Mouse (Mus musculus) granulocyte monocyte progenitor cell, adult 5-6 weeks (primary cell): Measurements from ENCODE around the gene Otud5. TPM values are rescaled to one million over a fixed set of nuclear protein-coding genes. Genes with fewer than 3 reads are reported as not detected.
"Not testable (repeated sequence)": the region's sequence is repeated elsewhere in the genome, so short reads cannot be mapped to it uniquely, and the experiment has no call there.

ENCODE experiments used
- ATAC-seq: replicated peaks from 2 replicates; pipeline ENCODE4 v1.8.0; 2016; ENCODE audit warnings: mild to moderate bottlenecking, moderate TSS enrichment, inconsistent platforms; ENCODE audit not compliant: poor library complexity, severe bottlenecking
- total RNA-seq, 2 experiments: library from RNA; stranded (forward) in 1 of 2; stranded (reverse) in 1 of 2; fragments of 200-712, 200-1000 nt in 1 of 2; fragments of >200 nt in 1 of 2; fragmentation: Nextera tagmentation in 1 of 2; gene quantifications; 2 replicates each; pipeline ENCODE4 v1.2.3; 2014 to 2017

Gene Otud5
- total RNA-seq (2014; fragmentation: Nextera tagmentation) (44.0 and 47.5 TPM in 2 replicates), total RNA-seq (2017) (56.4 and 57.4 TPM in 2 replicates)

- peak; percentile 79 for ATAC-seq
Observed at GRCm38 (mm10) chrX:7841163-7842162, at the start of gene Otud5. Gene Otud5 (plus strand): TSS chrX:7841364.

- 0 out of 2 replicates have a peak, but pooled peaks have one; percentile 25 for ATAC-seq
Observed at GRCm38 (mm10) chrX:7793361-7793760, 47.8 kb upstream of the Otud5 start.

GRCm38 (mm10) chrX:7795016-7795415, 46.1 kb upstream of the Otud5 start:
- 0 out of 2 replicates have a peak, but pooled peaks have one; percentile 44 for ATAC-seq

GRCm38 (mm10) chrX:7797327-7797726, 43.8 kb upstream of the Otud5 start:
- ATAC-seq: no peak

GRCm38 (mm10) chrX:7802157-7802556, 39.0 kb upstream of the Otud5 start:
- not testable (repeated sequence) for ATAC-seq

- peak; percentile 65; the same call in 1 of the 2 replicates for ATAC-seq
Observed at GRCm38 (mm10) chrX:7815016-7815415, 26.1 kb upstream of the Otud5 start.

- 0 out of 2 replicates have a peak, but pooled peaks have one; percentile 37 for ATAC-seq
Observed at GRCm38 (mm10) chrX:7821865-7822779, 19.0 kb upstream of the Otud5 start, which contains the start of gene Kcnd1. Gene Kcnd1 (plus strand): TSS chrX:7822289.

- ATAC-seq: no peak
Observed at GRCm38 (mm10) chrX:7837146-7837545, 4.0 kb upstream of the Otud5 start.

- ATAC-seq: no peak
Observed at GRCm38 (mm10) chrX:7840842-7841162, 362 bp upstream of the Otud5 start.

GRCm38 (mm10) chrX:7842318-7842717, 1.2 kb downstream of the Otud5 start:
- no peak for ATAC-seq

GRCm38 (mm10) chrX:7847845-7848244, 6.7 kb downstream of the Otud5 start:
- ATAC-seq: no peak

- ATAC-seq: peak; percentile 80
Observed at GRCm38 (mm10) chrX:7854578-7854977, 13.4 kb downstream of the Otud5 start.

GRCm38 (mm10) chrX:7859191-7859753, 18.1 kb downstream of the Otud5 start:
- peak; percentile 44; the same call in 1 of the 2 replicates for ATAC-seq

GRCm38 (mm10) chrX:7863181-7863580, 22.0 kb downstream of the Otud5 start:
- no peak for ATAC-seq

- ATAC-seq: peak; percentile 66
Observed at GRCm38 (mm10) chrX:7864551-7864950, 23.4 kb downstream of the Otud5 start.

GRCm38 (mm10) chrX:7865343-7865742, 24.2 kb downstream of the Otud5 start:
- peak; percentile 55 for ATAC-seq

GRCm38 (mm10) chrX:7865786-7866185, 24.6 kb downstream of the Otud5 start:
- ATAC-seq: peak; percentile 38

- no peak for ATAC-seq
Observed at GRCm38 (mm10) chrX:7867141-7867540, 26.0 kb downstream of the Otud5 start.

- ATAC-seq: no peak
Observed at GRCm38 (mm10) chrX:7868506-7868905, 27.3 kb downstream of the Otud5 start.

GRCm38 (mm10) chrX:7869826-7870225, 28.7 kb downstream of the Otud5 start:
- ATAC-seq: no peak
